Mouse (Mus musculus): ENCODE data around the gene Pdk4.

Pdk4 gene

GRCm38 (mm10) chr6:5447013-5447412 is 49.1 kb downstream of the Pdk4 start:
- no peak for DNase-seq (ENCODE audit: low spot score in 2 of 2)

GRCm38 (mm10) chr6:5444331-5444898 is 51.7 kb downstream of the Pdk4 start:
- no peak for DNase-seq (ENCODE audit: low spot score in 2 of 2)

GRCm38 (mm10) chr6:5443104-5443863 is 52.8 kb downstream of the Pdk4 start:
- DNase-seq (ENCODE audit: low spot score in 2 of 2): no peak

- no peak for DNase-seq (ENCODE audit: low spot score in 2 of 2)
These were observed 53.6 kb downstream of the Pdk4 start for GRCm38 (mm10) chr6:5442316-5443085.

GRCm38 (mm10) chr6:5441221-5441620 is 54.9 kb downstream of the Pdk4 start:
- DNase-seq (ENCODE audit: low spot score in 2 of 2): no peak

GRCm38 (mm10) chr6:5437757-5438156 is 58.4 kb downstream of the Pdk4 start:
- DNase-seq (ENCODE audit: low spot score in 2 of 2): no peak

- no peak for DNase-seq (ENCODE audit: low spot score in 2 of 2)
These were observed 62.2 kb downstream of the Pdk4 start for GRCm38 (mm10) chr6:5433887-5434286.
